Mouse (Mus musculus) stomach, postnatal 0 days (tissue): ENCODE results near the gene Kdf1.

ENCODE experiments used
- CTCF ChIP-seq: IDR thresholded peaks from 2 replicates; pipeline ENCODE4 v1.5.1; 2016; ENCODE audit warnings: antibody characterized with exemption, low read depth, mild to moderate bottlenecking, moderate library complexity
- EP300 ChIP-seq: optimal IDR thresholded peaks from 2 replicates; pipeline ENCODE3; 2016; ENCODE audit warnings: antibody characterized with exemption

GRCm38 (mm10) chr4:133498160-133498724 is 20.5 kb upstream of the Kdf1 start, which contains the start of gene Trnp1:
- TF ChIP-seq CTCF (no peak), EP300 (no peak)
